Mouse (Mus musculus) brain, embryonic 14.5 days (tissue): ENCODE measurements around the gene Phlda2. TPM values are rescaled to one million over a fixed set of nuclear protein-coding genes. Genes with fewer than 3 reads are reported as not detected.

Experiments used
- DNase-seq: peaks from one replicate; pipeline ENCODE4 v3.0.0-alpha.2; 2011; ENCODE audit warnings: low read depth
- CTCF ChIP-seq: fragments of 200-500 bp; IDR thresholded peaks from 2 replicates; pipeline ENCODE4 v1.5.1; 2012; ENCODE audit warnings: inconsistent platforms, mild to moderate bottlenecking, moderate library complexity, borderline replicate concordance; ENCODE audit not compliant: insufficient read depth, insufficient read length; ENCODE audit errors: extremely low read depth
- POLR2A ChIP-seq: fragments of 200-500 bp; IDR thresholded peaks from 2 replicates; pipeline ENCODE4 v1.6.1; 2012; ENCODE audit warnings: mild to moderate bottlenecking, inconsistent platforms, borderline replicate concordance; ENCODE audit not compliant: poor library complexity, insufficient read depth, insufficient read length, severe bottlenecking; ENCODE audit errors: extremely low read depth
- polyA plus RNA-seq: library from polyadenylated mRNA; depleted of rRNA; stranded (reverse); fragments of >200 nt; gene quantifications from 2 replicates; pipeline ENCODE4 v1.2.3, GENCODE M21; 2012

Gene Phlda2
- polyA plus RNA-seq, 1 experiment: 0.78 TPM

DNA sequence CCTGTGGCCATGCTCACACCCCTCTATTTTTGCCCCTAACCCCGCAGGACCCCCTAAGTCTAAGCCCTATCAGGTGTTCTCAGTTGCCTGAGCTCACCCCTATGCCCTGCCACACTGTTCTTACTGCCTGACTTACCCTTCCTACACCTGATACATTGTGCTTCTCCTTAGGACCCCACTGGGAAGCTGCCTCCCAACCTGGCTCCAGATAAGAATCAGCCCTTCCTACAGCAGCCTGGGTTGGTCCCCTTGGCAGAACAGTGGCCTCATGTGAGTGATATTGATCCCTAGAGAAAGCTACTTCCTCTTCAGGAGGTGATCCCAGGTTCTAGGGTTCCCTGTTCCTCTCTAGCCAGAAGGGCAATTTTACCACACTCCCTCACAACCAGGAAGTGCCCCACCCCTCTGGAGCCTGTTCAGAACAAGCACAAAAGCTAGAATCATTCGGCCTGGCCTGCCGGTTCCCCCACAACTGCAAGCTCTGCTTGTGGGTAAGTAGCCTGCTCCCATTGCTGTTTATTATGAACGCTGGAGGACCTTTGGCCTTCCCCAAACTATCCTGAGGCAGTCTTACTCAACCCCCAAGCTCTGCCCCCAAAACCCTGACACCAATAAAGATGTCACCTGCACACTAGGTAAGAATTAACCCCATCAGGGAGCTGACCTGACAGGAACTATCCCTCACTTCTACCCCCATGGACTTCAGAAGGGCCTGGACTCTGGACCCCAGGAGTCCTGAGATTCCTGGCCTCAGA, 29.4 kb downstream of the Phlda2 start, which contains the start of gene Slc22a18:
TSS of gene Slc22a18 (plus strand) at position 390 of the 755 bp plus-strand sequence.
- no peak for DNase-seq
- TF ChIP-seq POLR2A (no peak), CTCF (no peak)

DNA sequence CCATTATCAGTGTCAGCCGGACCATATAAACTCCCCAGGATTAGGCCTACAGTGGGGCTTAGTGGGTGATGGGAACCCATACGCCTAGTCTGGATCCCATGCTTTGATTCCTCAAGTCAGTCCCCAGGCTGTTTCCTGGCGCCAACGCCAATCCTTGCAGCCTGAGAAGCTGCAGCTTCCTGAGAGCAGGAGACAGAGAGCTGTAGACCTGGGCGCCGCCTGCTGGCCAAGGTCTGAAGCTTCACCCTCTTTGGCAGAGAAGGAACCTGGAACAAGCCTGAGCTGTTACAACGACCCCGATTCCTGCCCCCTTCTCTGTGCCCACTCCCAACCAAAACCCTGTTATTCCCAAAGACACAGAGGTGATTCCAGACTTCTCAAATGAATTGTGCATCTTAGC, 33.0 kb downstream of the Phlda2 start:
- TF ChIP-seq POLR2A: no peak
- TF ChIP-seq CTCF: peak; percentile 95
- DNase-seq: peak; percentile 87

DNA sequence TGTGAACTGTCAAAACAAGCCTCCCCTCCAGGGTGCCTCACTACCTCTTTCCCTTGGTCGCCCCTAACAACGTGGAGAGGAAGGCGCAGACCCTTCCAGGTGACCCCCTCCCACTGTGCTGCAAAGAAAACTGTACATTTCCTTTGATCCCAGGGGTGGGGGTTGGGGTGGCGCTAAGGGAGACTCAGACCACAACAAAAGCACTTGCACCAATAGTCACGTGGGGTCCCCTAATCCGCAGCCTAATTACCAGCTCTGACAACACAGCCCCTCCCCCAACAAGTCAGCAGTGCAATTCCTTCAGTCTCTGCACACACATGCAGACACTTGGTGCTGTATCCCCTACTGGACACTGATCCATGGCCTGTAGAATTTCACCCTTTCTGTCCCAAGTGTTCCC, 35.2 kb downstream of the Phlda2 start:
- peak; percentile 82 for DNase-seq
- TF ChIP-seq CTCF: no peak

DNA sequence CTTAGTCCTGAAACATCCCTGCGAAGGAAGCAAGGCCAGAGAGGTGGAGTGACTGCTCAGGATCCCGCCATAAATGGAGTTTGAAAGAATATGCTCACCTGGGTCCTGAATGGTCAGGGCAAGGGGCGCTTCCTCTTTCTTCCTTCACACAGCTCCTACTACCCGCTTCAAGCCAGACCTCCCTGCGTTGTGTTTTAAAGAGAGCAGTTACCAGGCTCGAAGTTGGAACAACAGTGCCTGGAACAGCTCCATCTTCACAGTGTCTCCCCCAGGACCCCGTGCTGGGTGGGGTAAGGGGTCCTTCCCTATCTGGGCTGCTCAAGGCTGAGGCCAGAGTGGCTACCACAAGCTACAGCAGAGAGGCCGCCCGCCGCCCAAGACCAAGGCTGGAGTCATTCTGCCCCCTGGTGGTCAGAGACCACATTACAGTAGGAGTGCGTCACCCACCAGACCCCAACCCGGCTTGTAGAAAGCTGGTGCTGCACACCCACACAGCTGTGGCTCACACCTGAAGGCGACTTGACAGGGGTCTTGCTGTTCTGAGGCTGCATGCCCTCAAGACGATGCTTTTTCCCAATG, 36.8 kb downstream of the Phlda2 start:
- peak; percentile 79 for DNase-seq
- no peak for TF ChIP-seq POLR2A
- TF ChIP-seq CTCF: peak; percentile 89

DNA sequence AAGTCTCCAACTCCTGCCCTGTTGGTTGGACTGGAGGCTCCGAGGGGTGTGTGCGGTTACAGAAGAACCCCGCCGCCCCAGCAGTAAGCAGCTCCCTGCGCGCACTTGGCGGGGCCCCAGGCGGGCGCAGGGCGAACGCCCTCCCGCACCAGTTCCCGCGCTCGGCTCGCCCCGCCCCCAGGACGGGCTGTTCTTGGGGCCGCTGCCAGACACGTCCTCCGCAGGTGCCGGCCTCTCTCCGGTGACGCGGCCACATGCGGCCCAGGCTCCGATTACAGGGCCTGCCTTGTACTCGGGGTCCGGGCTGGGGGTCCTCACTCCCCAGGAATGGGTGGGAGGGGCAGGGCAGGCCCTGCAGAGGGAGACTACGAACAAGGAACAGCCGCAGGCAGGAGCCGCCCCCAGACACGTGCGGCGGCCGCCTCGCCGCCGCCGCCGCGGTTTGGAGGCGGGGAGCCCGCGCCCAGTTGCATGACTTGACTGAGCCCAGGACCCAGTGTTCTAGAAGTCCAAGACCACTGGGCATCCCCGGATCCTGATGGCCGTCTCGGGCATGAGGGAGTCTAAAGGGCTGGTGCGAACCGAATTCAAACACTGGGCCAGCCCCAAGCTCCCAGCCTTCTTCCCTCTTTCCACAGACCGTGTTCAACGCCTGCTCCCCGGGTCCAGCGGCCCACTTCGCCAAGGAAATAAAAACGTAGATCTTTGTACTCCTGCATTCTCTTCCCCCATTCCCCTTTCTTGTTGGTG, 38.0 kb downstream of the Phlda2 start:
- no peak for TF ChIP-seq CTCF
- no peak for TF ChIP-seq POLR2A
- peak; percentile 72 for DNase-seq

DNA sequence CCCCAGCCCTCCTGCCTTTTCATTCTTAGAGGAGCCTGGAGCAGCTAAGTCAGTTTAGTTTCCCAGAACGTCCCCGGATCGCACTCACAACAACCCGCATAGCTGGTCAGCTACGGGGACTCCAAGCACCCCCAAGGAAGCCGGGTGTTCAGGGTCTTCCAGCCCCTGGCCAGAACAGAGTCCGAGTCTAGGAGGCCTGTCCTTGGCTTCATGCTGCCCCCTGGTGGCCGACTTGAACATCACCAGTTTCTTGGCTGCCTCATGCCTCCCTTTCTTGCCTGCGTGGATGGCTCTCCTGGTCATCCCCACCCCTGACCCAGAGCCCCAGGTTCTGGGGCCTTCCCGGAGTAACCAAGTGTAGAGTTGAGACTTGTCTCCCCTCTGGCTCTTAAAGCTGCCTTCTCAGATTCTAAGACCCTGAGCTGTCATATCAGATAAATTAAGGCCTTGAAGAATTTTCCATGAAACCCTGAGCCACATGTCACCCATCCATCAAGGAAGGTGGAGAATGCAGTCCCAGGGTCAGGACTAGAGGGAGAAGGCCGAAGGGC, 39.0 kb downstream of the Phlda2 start:
- peak; percentile 84 for DNase-seq
- peak; percentile 90 for TF ChIP-seq CTCF
- TF ChIP-seq POLR2A: no peak

DNA sequence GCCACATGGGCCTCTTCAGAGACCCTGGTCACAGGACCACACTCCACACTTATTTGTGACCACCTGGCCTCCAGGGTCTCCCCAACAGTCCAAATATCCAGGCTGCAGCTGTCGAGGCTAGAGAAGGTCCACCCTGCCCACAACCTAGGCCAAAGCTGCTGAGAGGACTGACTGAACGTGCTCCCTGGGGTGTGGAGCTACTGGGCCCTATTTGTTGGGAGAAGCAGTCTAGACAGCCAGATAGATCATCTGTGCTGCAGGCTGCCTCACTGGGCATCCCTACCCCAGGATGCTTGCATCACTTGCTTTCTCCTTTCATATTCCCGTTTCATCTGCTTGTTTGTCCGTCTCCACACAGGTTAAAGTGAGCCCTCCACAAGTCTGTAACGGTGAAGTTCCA, 40.4 kb downstream of the Phlda2 start:
- DNase-seq: no peak

DNA sequence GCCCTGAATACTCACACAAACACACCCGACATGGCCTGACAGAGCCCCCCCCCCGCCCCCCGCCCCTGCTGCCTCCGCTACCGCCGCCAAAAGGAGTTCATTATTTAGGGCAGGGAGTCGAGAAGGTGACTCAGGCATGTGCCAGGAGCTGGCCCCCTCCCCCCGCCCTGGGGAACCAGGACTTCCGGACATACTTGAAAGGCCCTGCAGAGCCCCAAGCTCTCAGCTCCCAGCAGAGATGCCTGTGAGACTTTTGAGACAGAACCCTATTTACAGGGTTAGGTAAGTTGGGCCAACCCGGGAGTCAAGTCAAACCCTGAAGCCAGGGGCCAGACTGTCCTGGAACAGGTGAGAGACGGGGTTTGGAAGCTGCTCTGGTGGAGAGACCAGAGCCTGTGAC, 41.0 kb downstream of the Phlda2 start:
- no peak for TF ChIP-seq POLR2A
- DNase-seq: no peak

More for the DNA sequence above, 40.4 kb downstream of the Phlda2 start:
- TF ChIP-seq CTCF (no peak), POLR2A (no peak)

DNA sequence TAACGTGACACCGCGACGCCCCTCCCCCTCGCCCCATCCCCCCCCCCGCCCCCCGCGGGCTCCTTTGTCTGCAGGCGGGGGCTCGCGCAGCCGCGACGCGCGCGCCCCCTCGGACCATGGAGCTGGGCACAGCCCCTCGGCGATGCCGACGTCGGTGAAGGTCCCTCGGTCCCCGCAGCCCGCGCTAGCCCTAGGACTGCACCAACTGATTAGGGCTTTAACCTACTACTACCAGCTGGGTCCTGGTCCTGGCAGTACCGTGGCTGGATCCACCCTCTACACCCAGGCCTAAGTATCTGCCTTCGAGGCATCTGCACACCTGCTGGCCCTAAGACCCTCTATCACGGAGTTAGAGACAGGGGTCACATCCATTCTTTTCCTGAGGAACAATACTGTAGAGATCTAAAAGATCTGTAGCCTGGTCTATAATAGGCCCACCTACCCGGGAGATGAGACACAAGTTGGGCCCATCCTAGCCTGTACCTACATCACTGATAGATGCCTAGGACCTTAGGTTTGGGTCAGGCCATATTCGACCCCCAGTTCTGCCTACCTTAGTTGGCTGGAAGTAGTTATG, 41.6 kb downstream of the Phlda2 start:
- no peak for DNase-seq
- 0 out of 2 replicates have a peak, but pooled peaks have one; percentile 8 for TF ChIP-seq POLR2A
- no peak for TF ChIP-seq CTCF

DNA sequence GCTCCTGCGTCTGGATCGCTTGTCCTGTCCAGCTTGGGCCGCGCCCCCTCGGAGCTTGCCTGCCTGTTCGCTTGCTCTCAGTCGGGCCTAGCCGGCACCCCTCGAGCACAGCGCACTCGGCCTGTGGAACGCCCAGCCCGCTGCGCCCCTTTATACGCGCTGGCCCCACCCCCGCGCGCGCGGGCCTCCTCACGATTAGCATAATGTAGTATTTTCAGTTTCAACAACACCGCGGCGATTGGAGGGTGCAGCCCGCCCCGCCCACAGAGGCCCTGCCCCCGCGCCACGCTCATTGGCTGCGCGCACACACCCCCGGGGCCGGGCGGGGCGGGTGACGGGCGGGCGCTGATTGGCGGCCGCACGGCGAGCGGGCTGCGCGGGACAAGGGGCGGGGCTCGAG, 42.1 kb downstream of the Phlda2 start, which contains the start of gene Cdkn1c:
TSS of gene Cdkn1c (minus strand) at position 177 of the 400 bp plus-strand sequence.
- peak; percentile 97 for DNase-seq
- no peak for TF ChIP-seq CTCF
- peak; percentile 98 for TF ChIP-seq POLR2A

DNA sequence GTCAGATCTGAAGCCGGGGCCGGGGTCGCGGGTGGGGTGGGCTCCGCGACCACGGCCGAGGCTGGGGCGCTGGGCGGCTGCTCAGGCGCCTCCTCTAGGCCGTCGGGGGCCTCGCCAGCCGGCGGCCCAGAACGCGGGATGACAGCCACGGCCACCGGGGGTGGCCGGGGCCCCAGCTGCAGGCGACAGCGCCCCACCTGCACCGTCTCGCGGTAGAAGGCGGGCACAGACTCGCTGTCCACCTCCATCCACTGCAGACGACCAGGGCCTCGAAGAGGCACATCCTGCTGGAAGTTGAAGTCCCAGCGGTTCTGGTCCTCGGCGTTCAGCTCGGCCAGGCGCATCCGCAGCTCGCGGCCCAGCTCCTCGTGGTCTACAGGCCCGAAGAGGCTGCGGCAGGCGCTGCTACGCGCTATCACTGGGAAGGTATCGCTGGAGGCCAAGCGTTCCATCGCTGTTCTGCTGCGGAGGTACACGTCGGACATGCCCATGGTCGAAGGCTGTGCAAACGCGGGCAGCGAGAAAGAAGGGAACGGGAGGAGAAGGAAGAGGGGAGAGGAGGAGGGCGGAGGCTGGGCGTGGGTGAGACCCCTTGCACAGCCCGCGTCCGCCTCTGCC, 42.6 kb downstream of the Phlda2 start:
- no peak for DNase-seq
- TF ChIP-seq POLR2A (no peak), CTCF (no peak)
